Mouse (Mus musculus) kidney, postnatal 36 days (tissue): ENCODE measurements around the gene Crx.
A peak's percentile ranks its signal among the peaks of the same experiment; 100 is the strongest.

Experiments used
- DNase-seq, 2 experiments: peaks; one replicate each; pipeline ENCODE4 v3.0.0; 2021 to 2022; ENCODE audit warnings: mixed read lengths in 2 of 2

The Crx gene

GRCm38 (mm10) chr7:15859657-15860056 is 20.1 kb downstream of the Crx start:
- DNase-seq, result peak in 1 of 2 experiments; percentile 10

GRCm38 (mm10) chr7:15839578-15839977 is 40.2 kb downstream of the Crx start, which contains the start of gene Obox6:
Obox6 (minus strand) TSS chr7:15839678.
- no peak for DNase-seq
